Mouse (Mus musculus): ENCODE data around the gene Cnnm1. TPM values are rescaled to one million over a fixed set of nuclear protein-coding genes. Genes with fewer than 3 reads are reported as not detected.

Cnnm1 gene
- not detected for total RNA-seq (2018; cell fraction: chromatin; rRNA removed)
- not detected for total RNA-seq (2018; cell fraction: cytosol; rRNA removed)
- not detected for total RNA-seq (2018; cell fraction: nucleus; rRNA removed)
- not detected in 3 replicates for polyA plus RNA-seq (2018)

DNA sequence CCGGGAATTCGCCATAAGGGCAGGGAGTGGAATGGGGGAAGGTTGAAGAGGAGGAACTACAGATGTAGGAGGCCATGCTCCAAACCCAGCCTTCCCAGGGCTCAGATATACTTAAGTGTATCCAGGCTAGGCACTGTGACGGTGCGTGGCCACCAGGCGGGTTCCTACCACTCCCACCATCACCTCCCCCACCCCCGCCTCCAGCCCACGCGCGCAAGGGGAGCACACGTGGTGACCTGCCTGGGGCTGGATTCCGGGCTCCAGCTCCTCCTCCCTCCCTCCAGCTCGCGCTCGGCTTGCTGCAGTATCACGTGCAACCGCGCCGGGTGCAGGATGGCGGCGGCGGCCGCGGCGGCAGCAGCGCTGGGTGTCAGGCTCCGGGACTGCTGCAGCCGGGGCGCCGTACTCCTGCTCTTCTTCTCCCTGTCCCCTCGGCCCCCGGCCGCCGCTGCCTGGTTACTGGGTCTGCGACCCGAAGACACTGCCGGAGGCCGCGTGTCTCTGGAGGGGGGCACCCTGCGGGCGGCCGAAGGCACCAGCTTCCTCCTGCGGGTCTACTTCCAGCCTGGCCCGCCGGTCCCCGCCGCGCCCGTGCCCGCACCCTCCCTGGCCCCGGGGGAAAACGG, at the start of gene Cnnm1:
Gene Cnnm1 (plus strand): TSS at position 325 of the 626 bp plus-strand sequence.
- H3K4me3 ChIP-seq (ENCODE audit: inconsistent target) = no peak within 1 kb of the TSS
- H3K27ac ChIP-seq = no peak within 1 kb of the TSS
- WGBS (ENCODE audit: missing documents) = 2% methylated on average over 38 of the region's 51 CpGs
- no peaks in the 10 kb centered on the region for H3K79me2 ChIP-seq (ENCODE audit: inconsistent target)
- H3K36me3 ChIP-seq (ENCODE audit: inconsistent target) = no peaks in the 10 kb centered on the region

DNA sequence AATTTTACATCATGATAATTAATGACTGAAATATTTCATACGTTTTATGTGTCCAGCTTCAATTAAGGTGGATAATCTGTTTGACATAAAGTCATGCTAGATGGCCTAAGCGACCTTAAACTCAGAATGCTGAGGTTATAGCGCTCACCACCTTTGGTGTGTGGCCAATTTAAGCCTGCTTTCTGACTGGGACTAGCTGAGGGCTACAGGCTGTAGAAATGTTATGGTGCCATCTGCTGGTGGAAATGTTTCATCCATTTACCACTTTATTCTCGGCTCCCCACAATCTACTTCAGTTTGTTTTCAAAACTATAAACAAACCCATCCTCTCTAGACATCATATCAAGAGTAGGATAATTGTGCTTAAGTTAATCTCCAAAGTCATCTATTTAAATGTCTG, 43.9 kb upstream of the Cnnm1 start:
- no peak overlapping the region for H3K4me3 ChIP-seq (ENCODE audit: inconsistent target)
- no peak overlapping the region for H3K27ac ChIP-seq
- 8% methylated on average over 4 of the region's 4 CpGs for WGBS (ENCODE audit: missing documents)
- H3K79me2 ChIP-seq (ENCODE audit: inconsistent target) = no peaks in the 10 kb centered on the region
- no peaks in the 10 kb centered on the region for H3K36me3 ChIP-seq (ENCODE audit: inconsistent target)

DNA sequence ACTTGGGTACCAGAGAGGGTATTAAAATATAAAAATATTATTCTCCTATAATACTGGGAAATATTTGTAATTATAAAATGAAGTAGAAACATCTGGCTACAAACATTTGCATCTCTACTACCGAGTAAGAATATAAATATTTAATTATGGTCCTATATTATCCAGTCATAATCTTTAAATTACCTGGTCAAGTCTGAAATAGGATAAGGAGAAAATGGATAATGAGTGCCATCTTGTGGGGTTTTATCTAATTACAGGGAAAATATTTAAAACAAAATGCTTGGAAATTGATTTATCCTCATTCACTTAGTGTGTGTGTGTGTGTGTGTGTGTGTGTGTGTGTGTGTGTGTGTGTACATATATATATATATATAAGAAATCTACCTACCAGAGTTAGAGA, 33.1 kb upstream of the Cnnm1 start:
- H3K79me2 ChIP-seq (ENCODE audit: inconsistent target) = no peaks in the 10 kb centered on the region
- H3K4me3 ChIP-seq (ENCODE audit: inconsistent target) = no peak overlapping the region
- no peak overlapping the region for H3K27ac ChIP-seq
- 33% methylated on average over 1 of the region's 1 CpGs for WGBS (ENCODE audit: missing documents)
- no peaks in the 10 kb centered on the region for H3K36me3 ChIP-seq (ENCODE audit: inconsistent target)

DNA sequence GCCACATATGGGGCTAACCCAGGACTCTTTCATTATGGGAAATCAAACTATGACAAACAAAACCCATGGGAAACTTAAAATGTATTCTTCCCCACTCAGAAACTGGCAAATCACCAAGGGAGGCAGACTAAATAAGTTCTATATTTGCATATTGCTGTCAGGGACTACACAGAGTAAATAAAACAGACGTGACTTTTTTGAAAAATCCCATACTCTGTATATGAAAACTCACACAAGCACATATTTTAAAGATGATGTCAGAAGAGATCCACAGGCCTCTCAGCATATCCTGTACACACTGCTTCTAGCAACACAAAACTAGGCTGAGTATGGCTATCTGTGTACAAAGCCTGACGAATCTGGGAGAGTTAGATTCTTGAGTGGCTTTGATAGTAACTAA, 24.7 kb upstream of the Cnnm1 start:
- WGBS (ENCODE audit: missing documents) = 85% methylated on average over 2 of the region's 2 CpGs
- Histone ChIP-seq H3K27ac (no peak overlapping the region), H3K79me2 (ENCODE audit: inconsistent target) (no peaks in the 10 kb centered on the region), H3K36me3 (ENCODE audit: inconsistent target) (no peaks in the 10 kb centered on the region), H3K4me3 (ENCODE audit: inconsistent target) (no peak overlapping the region)

DNA sequence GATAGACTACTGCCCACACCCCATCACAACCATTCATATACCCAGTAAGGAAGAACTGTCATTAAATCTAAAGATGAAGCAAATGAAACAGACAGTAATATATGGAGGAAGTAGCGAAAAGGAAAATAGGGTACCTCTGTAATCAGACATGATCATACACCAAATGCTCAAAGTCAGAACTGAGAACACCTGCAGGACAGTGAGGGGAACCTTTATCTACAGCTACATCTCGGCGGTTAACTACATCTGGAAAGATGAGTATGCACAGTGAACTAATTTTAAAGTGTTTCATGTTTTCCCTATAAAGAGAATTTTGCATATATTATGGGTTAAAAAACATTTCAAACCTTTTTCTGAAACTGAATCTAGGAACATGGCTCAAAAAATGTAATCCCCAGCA, 19.7 kb upstream of the Cnnm1 start:
- Histone ChIP-seq H3K79me2 (ENCODE audit: inconsistent target) (no peaks in the 10 kb centered on the region), H3K4me3 (ENCODE audit: inconsistent target) (no peak overlapping the region), H3K27ac (no peak overlapping the region), H3K36me3 (ENCODE audit: inconsistent target) (no peaks in the 10 kb centered on the region)
- 85% methylated on average over 3 of the region's 3 CpGs for WGBS (ENCODE audit: missing documents)

DNA sequence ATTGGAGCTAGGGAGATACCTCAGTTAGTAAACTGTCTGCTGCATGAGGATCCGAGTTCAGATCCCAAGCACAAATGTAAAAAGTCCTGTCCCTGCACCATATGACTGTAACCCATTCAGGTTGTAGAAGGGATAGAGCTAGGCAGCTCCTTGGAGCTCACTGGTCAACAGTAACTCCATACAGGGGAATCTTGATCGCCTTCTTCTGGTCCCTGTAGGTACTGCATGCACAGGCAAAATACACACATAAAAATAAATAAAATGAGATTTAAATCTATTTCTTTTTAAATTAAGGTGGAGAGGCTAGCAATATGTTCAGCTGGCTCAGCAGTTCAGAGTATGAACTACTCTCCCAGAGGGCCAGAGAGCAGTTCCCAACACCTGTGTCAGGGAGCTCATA, 16.2 kb upstream of the Cnnm1 start:
- no peak overlapping the region for H3K4me3 ChIP-seq (ENCODE audit: inconsistent target)
- H3K36me3 ChIP-seq (ENCODE audit: inconsistent target) = no peaks in the 10 kb centered on the region
- H3K79me2 ChIP-seq (ENCODE audit: inconsistent target) = no peaks in the 10 kb centered on the region
- 87% methylated on average over 2 of the region's 2 CpGs for WGBS (ENCODE audit: missing documents)
- H3K27ac ChIP-seq = no peak overlapping the region

DNA sequence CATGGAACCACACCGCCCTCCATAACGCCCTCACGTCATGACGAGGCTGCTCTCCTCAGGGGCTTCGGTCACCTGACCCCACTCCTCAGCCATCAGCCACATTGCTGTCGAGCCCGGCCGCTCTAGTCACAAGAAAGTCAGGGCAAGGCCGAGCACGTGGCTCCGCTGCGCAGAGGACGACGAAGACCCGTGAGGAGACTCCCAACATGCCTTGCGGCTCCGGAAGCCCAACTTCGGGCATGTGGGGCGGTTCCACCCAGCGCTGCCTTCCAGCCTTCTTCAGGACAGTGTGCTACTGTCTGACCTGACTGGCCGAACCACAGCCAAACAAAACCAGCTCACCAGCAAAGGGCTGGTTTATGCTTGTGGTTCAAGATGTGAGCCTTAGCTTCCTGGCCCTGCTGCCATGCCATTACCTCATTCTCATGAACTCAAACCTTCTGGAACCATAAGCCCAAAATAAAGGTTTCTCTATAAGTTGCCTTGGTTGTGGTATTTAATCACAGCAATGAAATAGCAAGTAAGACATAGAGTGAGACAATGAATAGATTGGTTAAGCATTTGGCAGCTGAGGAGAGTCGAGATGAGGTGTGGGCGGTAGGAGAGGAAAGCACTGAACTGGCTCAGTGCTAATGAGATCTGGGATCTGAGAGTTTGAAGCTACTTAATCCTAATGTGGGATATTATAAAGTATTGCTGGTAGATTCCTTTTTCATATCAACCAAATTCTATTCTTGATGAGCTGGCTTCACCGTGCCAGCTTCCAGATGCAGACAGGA, 12.6 kb upstream of the Cnnm1 start:
- H3K36me3 ChIP-seq (ENCODE audit: inconsistent target) = no peaks in the 10 kb centered on the region
- no peak overlapping the region for H3K4me3 ChIP-seq (ENCODE audit: inconsistent target)
- no peak overlapping the region for H3K27ac ChIP-seq
- no peaks in the 10 kb centered on the region for H3K79me2 ChIP-seq (ENCODE audit: inconsistent target)
- WGBS (ENCODE audit: missing documents) = 92% methylated on average over 24 of the region's 24 CpGs

DNA sequence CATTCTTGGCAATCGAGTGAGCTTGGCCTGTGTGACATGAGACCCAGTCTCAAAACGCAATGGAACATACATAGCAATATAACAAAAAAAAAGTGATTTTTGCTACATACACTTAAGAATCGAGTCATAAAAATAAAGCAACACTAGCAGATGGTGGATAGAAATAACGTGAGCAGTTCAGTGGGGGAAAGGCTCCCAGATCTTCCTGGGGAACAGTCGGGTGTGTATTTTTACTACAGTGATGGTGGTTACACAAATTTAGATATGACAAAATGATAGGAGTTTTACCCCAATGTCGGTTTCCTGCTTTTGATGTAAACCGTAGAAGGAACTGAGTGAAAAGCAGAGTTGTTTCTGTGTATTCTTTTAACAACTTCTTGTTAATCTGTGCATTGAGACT, 990 bp upstream of the Cnnm1 start:
- H3K36me3 ChIP-seq (ENCODE audit: inconsistent target) = no peaks in the 10 kb centered on the region
- H3K79me2 ChIP-seq (ENCODE audit: inconsistent target) = no peaks in the 10 kb centered on the region
- WGBS (ENCODE audit: missing documents) = 67% methylated on average over 7 of the region's 7 CpGs
- no peak overlapping the region for H3K4me3 ChIP-seq (ENCODE audit: inconsistent target)
- no peak overlapping the region for H3K27ac ChIP-seq

DNA sequence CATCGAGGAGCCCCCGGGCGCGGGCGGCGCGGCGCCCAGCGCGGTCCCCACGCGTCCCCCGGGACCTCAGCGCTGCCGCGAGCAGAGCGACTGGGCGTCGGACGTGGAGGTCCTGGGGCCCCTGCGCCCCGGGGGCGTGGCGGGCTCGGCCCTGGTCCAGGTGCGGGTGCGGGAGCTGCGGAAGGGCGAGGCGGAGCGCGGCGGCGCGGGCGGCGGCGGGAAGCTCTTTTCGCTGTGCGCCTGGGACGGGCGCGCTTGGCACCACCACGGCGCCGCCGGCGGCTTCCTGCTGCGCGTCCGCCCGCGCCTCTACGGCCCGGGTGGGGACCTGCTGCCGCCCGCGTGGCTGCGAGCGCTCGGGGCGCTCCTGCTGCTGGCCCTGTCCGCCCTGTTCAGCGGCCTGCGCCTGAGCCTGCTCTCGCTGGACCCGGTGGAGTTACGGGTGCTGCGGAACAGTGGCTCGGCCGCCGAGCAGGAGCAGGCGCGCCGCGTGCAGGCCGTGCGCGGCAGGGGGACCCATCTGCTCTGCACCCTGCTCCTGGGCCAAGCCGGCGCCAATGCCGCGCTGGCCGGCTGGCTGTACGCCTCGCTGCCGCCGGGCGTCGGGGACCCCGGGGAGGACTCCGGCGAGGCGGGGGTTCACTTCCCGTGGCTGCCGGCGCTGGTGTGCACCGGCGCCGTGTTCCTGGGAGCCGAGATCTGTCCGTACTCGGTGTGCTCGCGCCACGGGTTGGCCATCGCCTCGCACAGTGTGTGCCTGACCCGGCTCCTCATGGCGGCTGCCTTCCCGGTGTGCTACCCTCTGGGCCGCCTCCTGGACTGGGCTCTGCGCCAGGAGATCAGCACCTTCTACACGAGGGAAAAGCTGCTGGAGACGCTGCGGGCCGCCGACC, 778 bp downstream of the Cnnm1 start:
- H3K36me3 ChIP-seq (ENCODE audit: inconsistent target) = no peaks in the 10 kb centered on the region
- WGBS (ENCODE audit: missing documents) = 2% methylated on average over 105 of the region's 118 CpGs
- no peak overlapping the region for H3K27ac ChIP-seq
- no peaks in the 10 kb centered on the region for H3K79me2 ChIP-seq (ENCODE audit: inconsistent target)
- no peak overlapping the region for H3K4me3 ChIP-seq (ENCODE audit: inconsistent target)

DNA sequence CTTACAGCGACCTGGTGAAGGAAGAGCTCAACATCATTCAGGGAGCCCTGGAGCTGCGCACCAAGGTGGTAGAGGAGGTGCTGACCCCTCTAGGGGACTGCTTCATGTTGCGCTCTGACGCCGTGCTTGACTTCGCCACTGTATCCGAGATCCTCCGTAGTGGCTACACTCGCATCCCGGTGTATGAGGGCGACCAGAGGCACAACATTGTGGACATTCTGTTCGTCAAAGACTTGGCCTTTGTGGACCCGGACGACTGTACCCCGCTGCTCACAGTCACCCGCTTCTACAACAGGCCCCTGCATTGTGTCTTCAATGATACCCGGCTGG, 1.4 kb downstream of the Cnnm1 start:
- Histone ChIP-seq H3K36me3 (ENCODE audit: inconsistent target) (no peaks in the 10 kb centered on the region), H3K79me2 (ENCODE audit: inconsistent target) (no peaks in the 10 kb centered on the region), H3K4me3 (ENCODE audit: inconsistent target) (no peak overlapping the region), H3K27ac (no peak overlapping the region)
- WGBS (ENCODE audit: missing documents) = 24% methylated on average over 17 of the region's 17 CpGs

DNA sequence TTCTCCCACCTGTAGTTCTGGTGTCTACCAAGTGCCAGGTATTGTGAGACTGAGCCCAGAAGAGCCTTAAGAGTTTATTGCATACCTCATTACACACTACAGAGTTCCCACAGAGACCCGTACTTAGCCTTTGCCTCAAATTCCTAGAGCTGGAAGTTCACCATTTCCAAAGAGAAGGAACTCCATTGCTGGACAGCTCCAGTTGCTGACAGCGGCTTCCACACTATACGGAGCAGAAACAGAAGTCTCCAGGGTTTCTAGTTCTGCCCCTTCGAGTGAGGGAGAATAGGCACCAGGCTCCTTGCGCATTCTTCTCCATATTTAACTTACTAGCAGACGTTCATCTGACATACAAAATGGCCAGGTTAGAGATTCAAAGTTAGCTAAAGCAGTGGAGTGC, 2.0 kb downstream of the Cnnm1 start:
- Histone ChIP-seq H3K27ac (no peak overlapping the region), H3K79me2 (ENCODE audit: inconsistent target) (no peaks in the 10 kb centered on the region), H3K4me3 (ENCODE audit: inconsistent target) (no peak overlapping the region), H3K36me3 (ENCODE audit: inconsistent target) (no peaks in the 10 kb centered on the region)
- 58% methylated on average over 6 of the region's 6 CpGs for WGBS (ENCODE audit: missing documents)

DNA sequence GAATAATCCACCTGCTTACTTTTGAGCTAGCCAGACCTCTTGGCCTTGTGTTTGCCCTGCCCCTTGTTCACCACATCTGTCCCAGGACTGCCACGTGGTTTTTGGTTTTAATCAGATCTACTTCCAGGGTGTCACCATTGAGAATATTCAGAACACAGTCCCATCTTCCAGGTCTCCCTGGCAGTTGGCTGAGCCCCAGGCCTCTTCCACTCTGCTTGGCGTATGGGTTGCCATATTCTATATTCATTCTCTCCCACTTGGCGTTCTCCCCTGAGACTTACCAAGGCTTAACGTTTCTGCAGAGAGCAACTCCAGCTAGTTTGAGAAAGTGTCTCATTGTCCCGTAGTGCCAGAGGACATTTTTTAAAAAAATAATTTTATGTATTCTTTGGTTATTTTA, 2.7 kb downstream of the Cnnm1 start:
- no peaks in the 10 kb centered on the region for H3K36me3 ChIP-seq (ENCODE audit: inconsistent target)
- H3K4me3 ChIP-seq (ENCODE audit: inconsistent target) = no peak overlapping the region
- H3K27ac ChIP-seq = no peak overlapping the region
- WGBS (ENCODE audit: missing documents) = 96% methylated on average over 4 of the region's 5 CpGs
- no peaks in the 10 kb centered on the region for H3K79me2 ChIP-seq (ENCODE audit: inconsistent target)

DNA sequence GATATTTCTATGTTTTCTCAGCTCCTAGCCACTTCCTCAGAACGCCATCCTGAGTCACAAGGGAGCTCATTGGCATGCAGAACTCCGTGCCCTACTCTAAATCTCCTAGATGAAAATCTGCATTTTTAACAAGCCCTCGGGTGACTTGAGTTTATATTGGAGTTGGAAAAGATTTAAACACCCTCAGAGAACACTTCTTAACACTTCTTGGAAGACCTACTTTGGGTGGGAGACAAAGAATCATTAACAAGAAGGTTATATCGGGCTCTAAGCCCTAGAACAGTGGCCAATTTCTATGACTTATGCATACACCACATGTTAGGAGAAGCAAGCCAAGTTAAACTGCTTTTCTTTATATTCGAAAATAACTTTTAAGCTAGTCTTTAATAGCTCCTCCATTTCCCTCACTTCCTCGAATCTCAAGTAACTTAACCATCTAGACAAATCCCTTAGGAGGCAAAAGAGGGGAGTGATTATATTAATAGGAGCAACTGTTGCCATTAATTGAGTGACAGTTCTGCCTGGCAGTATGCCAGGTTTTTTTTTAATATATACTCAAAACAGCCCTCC, 4.5 kb downstream of the Cnnm1 start:
- no peak overlapping the region for H3K27ac ChIP-seq
- H3K79me2 ChIP-seq (ENCODE audit: inconsistent target) = no peaks in the 10 kb centered on the region
- WGBS (ENCODE audit: missing documents) = 80% methylated on average over 6 of the region's 6 CpGs
- no peaks in the 10 kb centered on the region for H3K36me3 ChIP-seq (ENCODE audit: inconsistent target)
- H3K4me3 ChIP-seq (ENCODE audit: inconsistent target) = no peak overlapping the region

DNA sequence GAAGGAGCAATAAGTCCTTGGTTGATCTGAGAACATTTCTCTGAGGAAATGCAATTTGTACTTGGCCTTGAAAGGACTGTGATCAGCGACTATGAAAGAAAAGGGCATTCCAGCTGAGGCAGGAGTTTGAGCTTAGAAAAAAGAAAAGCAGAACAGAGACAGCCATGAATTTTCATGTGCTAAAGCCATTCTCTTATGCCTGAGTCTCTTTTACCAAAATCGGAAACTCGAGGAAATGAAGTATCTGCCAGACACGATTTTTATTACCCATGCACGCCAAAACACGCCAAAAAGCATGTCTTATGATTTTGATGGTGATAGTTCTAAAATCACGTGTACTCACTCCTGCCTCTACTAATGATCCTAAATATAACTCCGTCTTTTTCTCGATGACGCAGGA, 11.3 kb downstream of the Cnnm1 start:
- Histone ChIP-seq H3K36me3 (ENCODE audit: inconsistent target) (no peaks in the 10 kb centered on the region), H3K4me3 (ENCODE audit: inconsistent target) (no peak overlapping the region), H3K27ac (no peak overlapping the region), H3K79me2 (ENCODE audit: inconsistent target) (no peaks in the 10 kb centered on the region)
- 88% methylated on average over 10 of the region's 10 CpGs for WGBS (ENCODE audit: missing documents)
